Mouse (Mus musculus) CH12.LX (cell line): ENCODE data around the gene Nop10. TPM values are rescaled to one million over a fixed set of nuclear protein-coding genes. Genes with fewer than 3 reads are reported as not detected.

Experiments used
- DNase-seq: peaks from one replicate; pipeline ENCODE4 v3.0.0-alpha.2; 2013; ENCODE audit errors: extremely low read depth
- H3K27ac ChIP-seq: 2 replicates; pipeline ENCODE4 v1.5.1; 2012; ENCODE audit warnings: low read depth, mild to moderate bottlenecking, control low read depth, moderate library complexity; ENCODE audit not compliant: insufficient read depth
- H3K27me3 ChIP-seq: replicated peaks from 2 replicates; pipeline ENCODE3; 2012; ENCODE audit warnings: inconsistent platforms
- H3K36me3 ChIP-seq, 2 experiments: replicated peaks in 1 of 2; 2 replicates each; pipeline versions ENCODE3 to v1.6.1; 2012; ENCODE audit warnings: inconsistent platforms in 1 of 2, low read length in 1 of 2, mild to moderate bottlenecking in 1 of 2, mixed read lengths in 1 of 2, moderate library complexity in 1 of 2; ENCODE audit not compliant: control insufficient read depth in 1 of 2, insufficient read depth in 1 of 2
- H3K4me1 ChIP-seq, 2 experiments: 2 replicates each; pipeline ENCODE4 v1.6.1; 2012; ENCODE audit warnings: inconsistent platforms in 1 of 2, moderate library complexity in 1 of 2; ENCODE audit not compliant: insufficient read depth in 2 of 2, control insufficient read depth in 1 of 2
- H3K4me2 ChIP-seq: 2 replicates; pipeline ENCODE4 v1.6.1; 2012; ENCODE audit warnings: low read depth, mild to moderate bottlenecking, control low read depth; ENCODE audit not compliant: poor library complexity, insufficient read depth, severe bottlenecking
- H3K4me3 ChIP-seq, 3 experiments: fragments of 150-350 bp in 1 of 3; sonication (generic) in 1 of 3; replicated peaks in 1 of 3; 2 replicates each; pipeline versions ENCODE3 to v1.5.1; 2011 to 2012; ENCODE audit warnings: low read depth in 2 of 3, low read length in 2 of 3, mild to moderate bottlenecking in 2 of 3, moderate library complexity in 2 of 3, control low read depth in 1 of 3, improper control_type of control experiment in 1 of 3, inconsistent platforms in 1 of 3, mixed read lengths in 1 of 3; ENCODE audit not compliant: poor library complexity in 1 of 3
- H3K79me2 ChIP-seq: replicated peaks from 2 replicates; pipeline ENCODE4 v1.6.1; 2012; ENCODE audit warnings: mild to moderate bottlenecking, moderate library complexity; ENCODE audit not compliant: control insufficient read depth, poor library complexity, insufficient read depth, severe bottlenecking; ENCODE audit errors: extremely low read depth
- H3K9ac ChIP-seq: 2 replicates; pipeline ENCODE4 v1.6.1; 2012; ENCODE audit warnings: low read depth, mild to moderate bottlenecking, control low read depth, moderate library complexity; ENCODE audit not compliant: insufficient read depth
- H3K9me3 ChIP-seq: replicated peaks from 2 replicates; pipeline ENCODE3; 2012; ENCODE audit warnings: low read length, inconsistent platforms, mixed read lengths
- CHD1 ChIP-seq: IDR thresholded peaks from 2 replicates; pipeline ENCODE4 v1.6.1; 2012; ENCODE audit warnings: low read depth, low read length, improper control_type of control experiment, inconsistent platforms
- CHD2 ChIP-seq: IDR thresholded peaks from 2 replicates; pipeline ENCODE4 v1.6.1; 2011; ENCODE audit warnings: low read length, improper control_type of control experiment
- CTCF ChIP-seq, 2 experiments: IDR thresholded peaks in 1 of 2; conservative IDR thresholded peaks in 1 of 2; 2 replicates each; pipeline ENCODE4 v1.5.1; 2011 to 2012; ENCODE audit warnings: low read depth in 2 of 2, low read length in 2 of 2, improper control_type of control experiment in 1 of 2, inconsistent platforms in 1 of 2, mild to moderate bottlenecking in 1 of 2, moderate library complexity in 1 of 2
- E2F4 ChIP-seq: IDR thresholded peaks from 2 replicates; pipeline ENCODE4 v1.6.1; 2011; ENCODE audit warnings: low read depth, low read length, improper control_type of control experiment; ENCODE audit not compliant: insufficient replicate concordance
- ELF1 ChIP-seq: IDR thresholded peaks from 2 replicates; pipeline ENCODE4 v1.6.1; 2014; ENCODE audit warnings: low read depth, mild to moderate bottlenecking, inconsistent platforms, low read length, improper control_type of control experiment
- EP300 ChIP-seq: IDR thresholded peaks from 2 replicates; pipeline ENCODE4 v1.6.1; 2011; ENCODE audit warnings: low read length, improper control_type of control experiment
- ETS1 ChIP-seq: conservative IDR thresholded peaks from 2 replicates; pipeline ENCODE4 v1.6.1; 2012; ENCODE audit warnings: low read depth, mild to moderate bottlenecking, inconsistent platforms, low read length, improper control_type of control experiment, moderate library complexity
- GABPA ChIP-seq: IDR thresholded peaks from 2 replicates; pipeline ENCODE4 v1.6.1; 2012; ENCODE audit warnings: low read depth, low read length, improper control_type of control experiment, inconsistent platforms; ENCODE audit not compliant: insufficient replicate concordance
- HCFC1 ChIP-seq: IDR thresholded peaks from 2 replicates; pipeline ENCODE4 v1.6.1; 2012; ENCODE audit warnings: low read depth, mild to moderate bottlenecking, inconsistent platforms, low read length, improper control_type of control experiment
- IRF4 ChIP-seq: IDR thresholded peaks from 2 replicates; pipeline ENCODE4 v1.6.1; 2014; ENCODE audit warnings: low read depth, mild to moderate bottlenecking, inconsistent platforms, low read length, improper control_type of control experiment
- JUN ChIP-seq: IDR thresholded peaks from 2 replicates; pipeline ENCODE4 v1.6.1; 2011; ENCODE audit warnings: low read depth, mild to moderate bottlenecking, low read length, improper control_type of control experiment, moderate library complexity; ENCODE audit not compliant: insufficient read depth
- JUND ChIP-seq: conservative IDR thresholded peaks from 2 replicates; pipeline ENCODE4 v1.6.1; 2011; ENCODE audit warnings: low read depth, low read length, improper control_type of control experiment
- KAT2A ChIP-seq: IDR thresholded peaks from 2 replicates; pipeline ENCODE4 v1.6.1; 2012; ENCODE audit warnings: low read length, improper control_type of control experiment, inconsistent platforms; ENCODE audit not compliant: insufficient replicate concordance
- MAFK ChIP-seq: IDR thresholded peaks from 2 replicates; pipeline ENCODE4 v1.6.1; 2011; ENCODE audit warnings: low read length, improper control_type of control experiment; ENCODE audit not compliant: insufficient replicate concordance
- MAX ChIP-seq: IDR thresholded peaks from 2 replicates; pipeline ENCODE4 v1.6.1; 2011; ENCODE audit warnings: low read length, improper control_type of control experiment
- MAZ ChIP-seq: IDR thresholded peaks from 2 replicates; pipeline ENCODE4 v1.6.1; 2012; ENCODE audit warnings: low read depth, mild to moderate bottlenecking, inconsistent platforms, low read length, improper control_type of control experiment, moderate library complexity
- MEF2A ChIP-seq: IDR thresholded peaks from 2 replicates; pipeline ENCODE4 v1.6.1; 2014; ENCODE audit warnings: low read depth, mild to moderate bottlenecking, inconsistent platforms, low read length, improper control_type of control experiment, borderline replicate concordance
- MXI1 ChIP-seq: IDR thresholded peaks from 2 replicates; pipeline ENCODE4 v1.6.1; 2011; ENCODE audit warnings: mild to moderate bottlenecking, low read depth, low read length, improper control_type of control experiment
- MYC ChIP-seq: IDR thresholded peaks from 2 replicates; pipeline ENCODE4 v1.6.1; 2011; ENCODE audit warnings: low read depth, mild to moderate bottlenecking, improper control_type of control experiment, low read length
- NELFE ChIP-seq: IDR thresholded peaks from 2 replicates; pipeline ENCODE4 v1.6.1; 2011; ENCODE audit warnings: low read depth, low read length, improper control_type of control experiment
- NRF1 ChIP-seq: IDR thresholded peaks from 2 replicates; pipeline ENCODE4 v1.6.1; 2014; ENCODE audit warnings: low read depth, mild to moderate bottlenecking, inconsistent platforms, low read length, improper control_type of control experiment, moderate library complexity
- PAX5 ChIP-seq: IDR thresholded peaks from 2 replicates; pipeline ENCODE4 v1.6.1; 2012; ENCODE audit warnings: low read length, inconsistent platforms, mixed read lengths
- POLR2A ChIP-seq: IDR thresholded peaks from 2 replicates; pipeline ENCODE4 v1.6.1; 2011; ENCODE audit warnings: low read depth, mild to moderate bottlenecking, improper control_type of control experiment, low read length
- POLR2AphosphoS2 ChIP-seq: IDR thresholded peaks from 2 replicates; pipeline ENCODE4 v1.6.1; 2011; ENCODE audit warnings: low read depth, low read length, improper control_type of control experiment
- RAD21 ChIP-seq: IDR thresholded peaks from 2 replicates; pipeline ENCODE4 v1.6.1; 2011; ENCODE audit warnings: low read depth, mild to moderate bottlenecking, low read length, improper control_type of control experiment, moderate library complexity
- RCOR1 ChIP-seq: conservative IDR thresholded peaks from 2 replicates; pipeline ENCODE4 v1.6.1; 2012; ENCODE audit warnings: low read depth, mild to moderate bottlenecking, inconsistent platforms, low read length, improper control_type of control experiment
- SIN3A ChIP-seq: IDR thresholded peaks from 2 replicates; pipeline ENCODE4 v1.6.1; 2012; ENCODE audit warnings: low read length, improper control_type of control experiment, inconsistent platforms
- SMC3 ChIP-seq: IDR thresholded peaks from 2 replicates; pipeline ENCODE4 v1.6.1; 2011; ENCODE audit warnings: low read depth, low read length, improper control_type of control experiment
- TBP ChIP-seq: conservative IDR thresholded peaks from 2 replicates; pipeline ENCODE4 v1.6.1; 2011; ENCODE audit warnings: low read depth, low read length, improper control_type of control experiment
- TCF12 ChIP-seq: IDR thresholded peaks from 2 replicates; pipeline ENCODE4 v1.6.1; 2014; ENCODE audit warnings: low read depth, mild to moderate bottlenecking, inconsistent platforms, low read length, improper control_type of control experiment
- UBTF ChIP-seq: IDR thresholded peaks from 2 replicates; pipeline ENCODE4 v1.6.1; 2012; ENCODE audit warnings: low read depth, mild to moderate bottlenecking, inconsistent platforms, low read length, improper control_type of control experiment, moderate library complexity
- USF1 ChIP-seq: IDR thresholded peaks from 2 replicates; pipeline ENCODE4 v1.6.1; 2014; ENCODE audit warnings: low read depth, mild to moderate bottlenecking, inconsistent platforms, low read length, improper control_type of control experiment
- USF2 ChIP-seq: conservative IDR thresholded peaks from 2 replicates; pipeline ENCODE4 v1.6.1; 2011; ENCODE audit warnings: low read depth, low read length, improper control_type of control experiment
- ZC3H11A ChIP-seq: IDR thresholded peaks from 2 replicates; pipeline ENCODE4 v1.6.1; 2012; ENCODE audit warnings: low read depth, mild to moderate bottlenecking, inconsistent platforms, low read length, improper control_type of control experiment
- ZKSCAN1 ChIP-seq: IDR thresholded peaks from 2 replicates; pipeline ENCODE4 v1.6.1; 2012; ENCODE audit warnings: low read depth, inconsistent platforms, low read length, improper control_type of control experiment, borderline replicate concordance
- ZMIZ1 ChIP-seq: IDR thresholded peaks from 2 replicates; pipeline ENCODE4 v1.6.1; 2012; ENCODE audit warnings: low read depth, mild to moderate bottlenecking, inconsistent platforms, low read length, improper control_type of control experiment
- ZNF384 ChIP-seq: IDR thresholded peaks from 2 replicates; pipeline ENCODE4 v1.6.1; 2012; ENCODE audit warnings: low read depth, low read length, improper control_type of control experiment, inconsistent platforms
- dilution Hi-C: fragments of 300-500 bp; cut with MboI; formaldehyde crosslinking; loops from 2 replicates; pipeline ENCODE4 v1.14.3; 2020; ENCODE audit warnings: low sequenced_read_pairs; ENCODE audit not compliant: extremely low pct_unique_long_range_greater_than_20kb, extremely low pct_ligation_motif_present
- in situ Hi-C: fragments of 300-500 bp; cut with MboI; formaldehyde crosslinking; loops from 3 replicates; pipeline ENCODE4 v1.14.3; 2019; ENCODE audit warnings: low sequenced_read_pairs, low pct_ligation_motif_present, low pct_unique_long_range_greater_than_20kb, mixed read lengths
- polyA plus RNA-seq: library from polyadenylated mRNA; unstranded; fragments of >175 nt; gene quantifications from 2 replicates; pipeline ENCODE4 v1.2.1, GENCODE M21; 2012; ENCODE audit warnings: low read depth; ENCODE audit not compliant: insufficient read length
- total RNA-seq, 2 experiments: library from RNA; depleted of rRNA; stranded (reverse); fragments of 300-350 nt in 1 of 2; fragments of >200 nt in 1 of 2; gene quantifications; 2 replicates each; pipeline ENCODE4 v1.2.3; 2012 to 2014

The Nop10 gene
- total RNA-seq (2012; rRNA removed), result 239 and 308 TPM in 2 replicates
- total RNA-seq (2014; rRNA removed), result 448 and 507 TPM in 2 replicates
- polyA plus RNA-seq, result 226 and 251 TPM in 2 replicates

DNA sequence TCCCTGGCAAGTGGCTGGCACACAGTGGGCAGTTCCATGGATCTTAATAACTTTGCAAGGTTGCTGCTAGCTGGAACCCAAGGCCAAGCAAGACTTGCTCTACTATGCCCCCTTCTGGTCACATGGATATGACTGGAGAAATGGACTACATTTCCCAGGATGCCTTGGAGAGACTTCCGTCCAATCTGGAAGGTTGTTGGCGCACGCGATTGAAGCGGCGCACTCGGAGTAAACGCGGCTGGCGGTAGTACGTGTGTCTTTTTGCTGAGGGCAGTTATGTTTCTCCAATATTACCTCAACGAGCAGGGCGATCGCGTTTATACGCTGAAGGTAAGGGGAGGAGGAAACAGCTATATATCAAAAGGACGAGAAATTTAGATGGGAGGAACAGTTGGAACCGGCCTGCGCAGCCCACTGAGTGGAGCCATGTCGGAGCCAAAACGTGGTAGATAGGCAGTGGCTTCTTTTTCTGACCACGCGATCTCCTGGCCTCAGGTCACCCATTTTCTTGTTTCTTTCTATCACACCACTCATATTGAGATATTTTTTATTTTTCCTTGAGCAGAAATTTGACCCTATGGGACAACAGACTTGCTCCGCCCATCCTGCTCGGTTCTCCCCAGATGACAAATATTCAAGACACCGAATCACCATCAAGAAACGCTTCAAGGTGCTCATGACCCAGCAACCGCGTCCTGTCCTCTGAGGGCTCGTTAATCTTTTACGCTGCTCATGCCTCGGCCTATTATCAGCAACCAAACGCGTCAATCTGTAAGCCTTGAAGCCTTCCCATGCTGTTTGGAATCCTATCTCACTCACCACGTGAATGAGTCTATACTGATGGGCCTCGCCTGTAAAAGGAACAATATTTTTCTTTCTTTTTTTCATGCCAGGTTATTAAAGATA, at the start of gene Nop10:
TSS of gene Nop10 (plus strand) at position 179 of the 906 bp plus-strand sequence.
- dilution Hi-C loops, result no loop called here
- peak within 1 kb of the TSS; percentile 66 for H3K9ac ChIP-seq
- H3K9me3 ChIP-seq, result no peaks in the 10 kb centered on the region
- peaks cover 29% of the 10 kb centered on the region for H3K79me2 ChIP-seq
- peak within 1 kb of the TSS; percentile 25 for H3K27ac ChIP-seq
- peak within 1 kb of the TSS; percentile 64 to 85 (median 74) for H3K4me3 ChIP-seq
- H3K36me3 ChIP-seq, result peaks cover 0 to 14% of the 10 kb centered on the region in 2 experiments
- H3K27me3 ChIP-seq, result no peaks in the 10 kb centered on the region
- in situ Hi-C loops, result loop anchor here (10.0 kb wide), 2 partner anchors 103 to 213 kb away; partner anchors contain the start of gene Emc4
- peaks cover 2 to 28% of the 10 kb centered on the region in 2 experiments; a peak in 2 of 4 replicates for H3K4me1 ChIP-seq
- H3K4me2 ChIP-seq, result peak within 1 kb of the TSS; percentile 97; the same call in 1 of the 2 replicates
- DNase-seq, result peak; percentile 95
- no peak for TF ChIP-seq ETS1
- TF ChIP-seq SIN3A, result peak; percentile 96
- no peak for TF ChIP-seq MAZ
- no peak; the same call in 1 of the 2 replicates for TF ChIP-seq JUN
- peak; percentile 99 for TF ChIP-seq HCFC1
- peak; percentile 67; the same call in 1 of the 2 replicates for TF ChIP-seq MEF2A
- TF ChIP-seq MAX, result peak; percentile 96
- no peak for TF ChIP-seq ZNF384
- TF ChIP-seq MYC, result peak; percentile 96
- no peak for TF ChIP-seq CHD1
- TF ChIP-seq ZMIZ1, result peak; percentile 85
- no peak for TF ChIP-seq PAX5
- TF ChIP-seq IRF4, result peak; percentile 61
- TF ChIP-seq RAD21, result peak; percentile 37
- 0 out of 2 replicates have a peak, but pooled peaks have one; percentile 54 for TF ChIP-seq JUND
- TF ChIP-seq EP300, result no peak
- TF ChIP-seq MXI1, result peak; percentile 95
- TF ChIP-seq ELF1, result peak; percentile 84
- TF ChIP-seq USF1, result peak; percentile 19; the same call in 1 of the 2 replicates
- TF ChIP-seq UBTF, result no peak
- TF ChIP-seq TCF12, result peak; percentile 73
- TF ChIP-seq MAFK, result no peak
- TF ChIP-seq POLR2AphosphoS2, result peak; percentile 95; the same call in 1 of the 2 replicates
- TF ChIP-seq POLR2A, result peak; percentile 99
- peak; percentile 40 for TF ChIP-seq SMC3
- TF ChIP-seq KAT2A, result peak; percentile 97
- peak; percentile 84 to 86 for TF ChIP-seq CTCF (conservative IDR thresholded peaks at IDR 0.05 in 1 of 2, IDR thresholded peaks at IDR 0.05 in 1 of 2; ENCODE audit: low read depth in 2 of 2, low read length in 2 of 2)
- TF ChIP-seq TBP, result peak; percentile 92
- peak; percentile 73 for TF ChIP-seq NRF1
- no peak for TF ChIP-seq RCOR1
- TF ChIP-seq NELFE, result peak; percentile 99
- TF ChIP-seq GABPA, result peak; percentile 87; the same call in 1 of the 2 replicates
- no peak for TF ChIP-seq USF2
- TF ChIP-seq ZKSCAN1, result no peak
- no peak for TF ChIP-seq ZC3H11A
- TF ChIP-seq E2F4, result peak; percentile 47; the same call in 1 of the 2 replicates
- 0 out of 2 replicates have a peak, but pooled peaks have one; percentile 18 for TF ChIP-seq CHD2
